Mouse (Mus musculus) CD8-positive naive resting alpha-beta T cell, adult 2 months (primary cell): ENCODE data around the gene Lurap1l.

Experiments used
- DNase-seq, 2 experiments: peaks; one replicate each; pipeline ENCODE4 v3.0.0; 2022; ENCODE audit warnings: low read depth in 2 of 2, low spot score in 2 of 2

Lurap1l gene

DNA sequence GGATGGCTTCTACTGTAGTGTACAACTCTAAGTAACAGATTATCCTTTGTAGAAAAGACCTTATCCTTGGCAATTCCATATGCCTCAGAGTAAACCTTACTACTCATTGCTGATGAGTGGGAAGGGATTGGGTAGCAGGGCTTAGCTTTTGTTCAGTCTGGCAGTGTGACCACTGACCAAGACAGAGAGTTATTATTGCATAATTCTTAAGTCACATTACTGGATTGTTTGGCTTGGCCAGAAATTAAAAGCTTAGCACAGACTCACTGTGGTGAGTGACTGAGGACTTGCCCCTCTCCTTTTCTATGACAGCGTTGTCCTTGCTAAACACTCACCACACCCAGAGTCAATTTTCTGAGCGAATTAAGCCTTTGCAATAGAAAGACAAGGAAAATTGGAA is 93.1 kb downstream of the Lurap1l start:
- DNase-seq = no peak
